Comparison of ENCODE assay signal across 10 mouse cellular contexts in the genomic region with DNA sequence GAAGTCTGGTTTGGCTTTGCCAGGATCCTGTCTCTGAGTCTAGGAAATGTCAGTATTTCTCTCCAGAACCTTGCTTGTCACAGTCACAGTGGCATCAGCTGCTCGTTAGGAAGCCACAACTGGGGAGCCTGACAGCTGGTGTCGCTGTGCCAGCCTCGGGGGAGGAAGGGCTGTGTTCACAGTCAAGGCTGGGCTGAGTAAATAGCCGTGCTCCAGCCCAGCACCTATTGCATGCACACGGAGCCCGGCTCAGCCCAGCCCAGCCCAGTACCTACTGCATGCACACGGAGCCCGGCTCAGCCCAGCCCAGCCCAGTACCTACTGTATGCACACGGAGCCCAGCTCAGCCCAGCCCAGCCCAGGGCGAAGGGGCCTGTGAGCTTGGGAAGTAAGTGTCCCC. TPM values are rescaled to one million over a fixed set of nuclear protein-coding genes. Genes with fewer than 3 reads are reported as not detected.
DNase-seq lines count a peak whose midpoint lies in the region; ATAC-seq and TF ChIP-seq lines count a peak whose summit lies in the region.
"Had no signal": no experiment of that assay in that cellular context is flagged by ENCODE, and none has a peak within 500 bp of the region (broad histone marks: within the 10 kb centered on the region; RNA-seq: fewer than 3 reads in every experiment).

No protein-coding gene starts in this region.

- TF ChIP-seq CTCF in liver, postnatal 0 days (IDR thresholded peaks at IDR 0.05; ENCODE audit: low read depth), result no peak

- peak; percentile 56 for DNase-seq in forebrain, embryonic 11.5 days (ENCODE audit: low spot score)
- peak; percentile 46 for DNase-seq in retina, postnatal 1 day
- no peak for DNase-seq in retina, embryonic 14.5 days (ENCODE audit: low spot score)
- DNase-seq in left cerebral cortex, postnatal 14 days (ENCODE audit: low spot score in 2 of 2), result peak; percentile 55 to 74
- DNase-seq in thymus, postnatal 4 days, result peak; percentile 55
- no peak for DNase-seq in liver, postnatal 0 days
- no peak for DNase-seq in cerebellum, postnatal 25 days

- no peak overlapping the region for H3K9ac ChIP-seq in forebrain, embryonic 11.5 days (ENCODE audit: low read length)
- no peak overlapping the region for H3K9ac ChIP-seq in forebrain, embryonic 15.5 days (replicated peaks)
- no peak overlapping the region for H3K9ac ChIP-seq in liver, postnatal 0 days (replicated peaks)

- TF ChIP-seq EP300 in liver, postnatal 0 days (IDR thresholded peaks at IDR 0.05; ENCODE audit: low read depth), result no peak

- 77% methylated on average over 10 of the region's 10 CpGs for WGBS in forebrain, embryonic 11.5 days
- WGBS in forebrain, embryonic 15.5 days, result 62% methylated on average over 10 of the region's 10 CpGs
- 57% methylated on average over 10 of the region's 10 CpGs for WGBS in liver, postnatal 0 days (ENCODE audit: insufficient replicate concordance)

- no peak overlapping the region for H3K27ac ChIP-seq in forebrain, embryonic 11.5 days (ENCODE audit: low read depth, low read length)
- H3K27ac ChIP-seq in forebrain, embryonic 15.5 days (replicated peaks), result no peak overlapping the region
- no peak overlapping the region for H3K27ac ChIP-seq in liver, postnatal 0 days (ENCODE audit: low read depth)

- H3K36me3 ChIP-seq in forebrain, embryonic 11.5 days (ENCODE audit: control insufficient read depth, insufficient read depth, low read length), result no peaks in the 10 kb centered on the region
- H3K36me3 ChIP-seq in forebrain, embryonic 15.5 days, result no peaks in the 10 kb centered on the region
- no peaks in the 10 kb centered on the region for H3K36me3 ChIP-seq in liver, postnatal 0 days (replicated peaks; ENCODE audit: insufficient read depth, low read length)

- H3K9me3 ChIP-seq in forebrain, embryonic 11.5 days (ENCODE audit: control insufficient read depth, low read length), result no peaks in the 10 kb centered on the region
- no peaks in the 10 kb centered on the region for H3K9me3 ChIP-seq in forebrain, embryonic 15.5 days
- no peaks in the 10 kb centered on the region for H3K9me3 ChIP-seq in liver, postnatal 0 days (ENCODE audit: low read length)

- H3K4me1 ChIP-seq in forebrain, embryonic 11.5 days (replicated peaks; ENCODE audit: control insufficient read depth, insufficient read depth, low read length), result no peaks in the 10 kb centered on the region
- peaks cover 4% of the 10 kb centered on the region; the same call in 1 of the 2 replicates for H3K4me1 ChIP-seq in forebrain, embryonic 15.5 days
- H3K4me1 ChIP-seq in liver, postnatal 0 days (ENCODE audit: insufficient read depth), result no peaks in the 10 kb centered on the region

- H3K4me2 ChIP-seq in forebrain, embryonic 11.5 days (ENCODE audit: low read depth, low read length, severe bottlenecking), result no peak overlapping the region
- no peak overlapping the region for H3K4me2 ChIP-seq in forebrain, embryonic 15.5 days (replicated peaks)
- H3K4me2 ChIP-seq in liver, postnatal 0 days (ENCODE audit: low read depth, low read length), result no peak overlapping the region

- intact Hi-C loops in left cerebral cortex, postnatal 14 days (cut with DNase I), result loop anchor here (1.0 to 5.0 kb wide), 4 partner anchors 40 to 301 kb away; no protein-coding TSS in a partner anchor

- no peak; the same call in 1 of the 2 replicates for ATAC-seq in forebrain, embryonic 11.5 days (replicated peaks; ENCODE audit: low FRiP score)
- ATAC-seq in forebrain, embryonic 15.5 days (replicated peaks), result no peak; the same call in 1 of the 2 replicates
- no peak for ATAC-seq in liver, postnatal 0 days

- no peaks in the 10 kb centered on the region for H3K27me3 ChIP-seq in forebrain, embryonic 11.5 days (ENCODE audit: control insufficient read depth, insufficient read depth, low read length)
- H3K27me3 ChIP-seq in forebrain, embryonic 15.5 days, result no peaks in the 10 kb centered on the region
- no peaks in the 10 kb centered on the region; the same call in 1 of the 2 replicates for H3K27me3 ChIP-seq in liver, postnatal 0 days (ENCODE audit: insufficient read depth, low read length)

- no peak overlapping the region for H3K4me3 ChIP-seq in forebrain, embryonic 11.5 days (ENCODE audit: low read depth, low read length)
- H3K4me3 ChIP-seq in forebrain, embryonic 15.5 days, result no peak overlapping the region
- H3K4me3 ChIP-seq in liver, postnatal 0 days (ENCODE audit: low read depth, low read length), result no peak overlapping the region

RNA-seq across cellular contexts. Expression of a gene that starts 9.6 kb away (rescaled TPM):
- 0.09 TPM in 1 of 2 replicates, not detected in the other for polyA plus RNA-seq in forebrain, embryonic 11.5 days (2014; fragmentation: Nextera tagmentation; extraction: Ambion mirVana)
- 0.08 TPM in 1 of 2 replicates, not detected in the other for polyA plus RNA-seq in forebrain, embryonic 15.5 days (2015; fragmentation: Nextera tagmentation; extraction: Ambion mirVana)
- under 1 TPM; 0.21 to 0.29 TPM for total RNA-seq in left cerebral cortex, postnatal 14 days (2021)
- not detected in 2 replicates for polyA plus RNA-seq in liver, postnatal 0 days (2015; fragmentation: Nextera tagmentation; extraction: Ambion mirVana)
- total RNA-seq: left cerebral cortex, postnatal 10 days had no signal

RNA-seq across cellular contexts. Expression of a gene that starts 10.9 kb away (rescaled TPM):
- polyA plus RNA-seq in forebrain, embryonic 11.5 days (2014; fragmentation: Nextera tagmentation; extraction: Ambion mirVana), result 1.5 and 1.6 TPM in 2 replicates
- polyA plus RNA-seq in forebrain, embryonic 15.5 days (2015; fragmentation: Nextera tagmentation; extraction: Ambion mirVana), result 2.0 and 3.2 TPM in 2 replicates
- under 1 TPM; 0.88 to 0.99 TPM for total RNA-seq in left cerebral cortex, postnatal 14 days (2021)
- polyA plus RNA-seq in liver, postnatal 0 days (2015; fragmentation: Nextera tagmentation; extraction: Ambion mirVana), result 0.05 and 0.08 TPM in 2 replicates

RNA-seq across cellular contexts. Expression of a gene that starts 23.3 kb away (rescaled TPM):
- polyA plus RNA-seq in forebrain, embryonic 11.5 days (2014; fragmentation: Nextera tagmentation; extraction: Ambion mirVana), result 0.37 and 0.52 TPM in 2 replicates
- 0.34 TPM in 1 of 2 replicates, not detected in the other for polyA plus RNA-seq in forebrain, embryonic 15.5 days (2015; fragmentation: Nextera tagmentation; extraction: Ambion mirVana)
- under 1 TPM in 1 of 2 experiments, not detected in 1; 0.22 TPM for total RNA-seq in left cerebral cortex, postnatal 14 days (2021)
- not detected in 2 replicates for polyA plus RNA-seq in liver, postnatal 0 days (2015; fragmentation: Nextera tagmentation; extraction: Ambion mirVana)
- total RNA-seq: left cerebral cortex, postnatal 10 days had no signal
- polyA plus RNA-seq: heart, embryonic 16.5 days had no signal

RNA-seq across cellular contexts. Expression of a gene that starts 27.7 kb away (rescaled TPM):
- not detected in 2 replicates for polyA plus RNA-seq in forebrain, embryonic 11.5 days (2014; fragmentation: Nextera tagmentation; extraction: Ambion mirVana)
- not detected in 2 replicates for polyA plus RNA-seq in forebrain, embryonic 15.5 days (2015; fragmentation: Nextera tagmentation; extraction: Ambion mirVana)
- total RNA-seq in left cerebral cortex, postnatal 14 days (2021), result under 1 TPM; 0.19 to 0.20 TPM
- 0.05 and 0.06 TPM in 2 replicates for polyA plus RNA-seq in liver, postnatal 0 days (2015; fragmentation: Nextera tagmentation; extraction: Ambion mirVana)
- polyA plus RNA-seq: heart, embryonic 16.5 days had no signal

Comparison
In these comparisons a context has a peak if more than half of its experiments do, and no peak if none do; other contexts are left out.
1. DNase-seq: peak in forebrain, embryonic 11.5 days (single experiment), retina, postnatal 1 day (single experiment), left cerebral cortex, postnatal 14 days (2 of 2) and thymus, postnatal 4 days (single experiment); none in retina, embryonic 14.5 days (single experiment), liver, postnatal 0 days (single experiment) and cerebellum, postnatal 25 days (0 of 2).